Mouse (Mus musculus) left cerebral cortex, adult 18-20 months (tissue): ENCODE measurements around the gene Ddx50. TPM values are rescaled to one million over a fixed set of nuclear protein-coding genes. Genes with fewer than 3 reads are reported as not detected.
"Not testable (repeated sequence)": the region's sequence is repeated elsewhere in the genome, so short reads cannot be mapped to it uniquely, and the experiment has no call there.

Experiments used
- DNase-seq, 2 experiments: peaks; one replicate each; pipeline ENCODE4 v3.0.0; 2021 to 2022; ENCODE audit warnings: low spot score in 2 of 2, mixed read lengths in 1 of 2
- total RNA-seq, 2 experiments: library from RNA; stranded (reverse); gene quantifications; 2 replicates each; pipeline ENCODE4 v1.2.3; 2021

The Ddx50 gene
- total RNA-seq, 2 experiments from 2014 or later = 89.0 to 101 TPM

- peak; percentile 91 to 94 for DNase-seq
These were observed 48.6 kb downstream of the Ddx50 start, which contains the start of gene Ddx21 for GRCm38 (mm10) chr10:62602177-62603040. Gene Ddx21 (minus strand): TSS chr10:62602281.

- DNase-seq = no peak
These were observed 49.2 kb downstream of the Ddx50 start for GRCm38 (mm10) chr10:62601833-62602176.

GRCm38 (mm10) chr10:62601053-62601791 is 49.8 kb downstream of the Ddx50 start:
- DNase-seq = no peak

- DNase-seq = no peak
These were observed 51.0 kb downstream of the Ddx50 start for GRCm38 (mm10) chr10:62600056-62600455.

GRCm38 (mm10) chr10:62599311-62599710 is 51.7 kb downstream of the Ddx50 start:
- DNase-seq = not testable (repeated sequence)

- DNase-seq = no peak
These were observed 58.5 kb downstream of the Ddx50 start for GRCm38 (mm10) chr10:62592496-62592895.

- DNase-seq = peak; percentile 89 to 93
These were observed 60.8 kb downstream of the Ddx50 start for GRCm38 (mm10) chr10:62590200-62590599.

- DNase-seq = no peak
These were observed 62.4 kb downstream of the Ddx50 start for GRCm38 (mm10) chr10:62588616-62589015.

GRCm38 (mm10) chr10:62583245-62583644 is 67.8 kb downstream of the Ddx50 start:
- DNase-seq = no peak

GRCm38 (mm10) chr10:62582701-62583100 is 68.3 kb downstream of the Ddx50 start:
- no peak for DNase-seq

GRCm38 (mm10) chr10:62582263-62582662 is 68.8 kb downstream of the Ddx50 start:
- DNase-seq = no peak

GRCm38 (mm10) chr10:62579129-62579528 is 71.9 kb downstream of the Ddx50 start:
- DNase-seq = not testable (repeated sequence)

- peak; percentile 97 to 98 for DNase-seq
These were observed 72.5 kb downstream of the Ddx50 start, which contains the start of gene Kif1bp for GRCm38 (mm10) chr10:62578338-62579100. Gene Kif1bp (minus strand): TSS chr10:62578457.

- DNase-seq = peak; percentile 24 to 55
These were observed 73.2 kb downstream of the Ddx50 start for GRCm38 (mm10) chr10:62577673-62578337.

- no peak for DNase-seq
These were observed 76.0 kb downstream of the Ddx50 start for GRCm38 (mm10) chr10:62575001-62575400.

- no peak for DNase-seq
These were observed 80.7 kb downstream of the Ddx50 start for GRCm38 (mm10) chr10:62570126-62570871.

GRCm38 (mm10) chr10:62568861-62569260 is 82.2 kb downstream of the Ddx50 start:
- no peak for DNase-seq
